Mouse (Mus musculus) hindbrain, embryonic 10.5 days (tissue): ENCODE measurements at regions not wholly inside any gene's neighbourhood (a gene's known extent, or its start where the extent isn't known, plus 50 kb on each side); places are given as distances from the start of the nearest gene placed in this dataset.

ENCODE experiments used
- DNase-seq: peaks from one replicate; pipeline ENCODE4 v3.0.0-alpha.2; 2017; ENCODE audit warnings: low spot score
- H3K27ac ChIP-seq: fragments of 300-500 bp; sonication (generic); 2 replicates; pipeline ENCODE4 v1.5.1; 2016; ENCODE audit warnings: mild to moderate bottlenecking, moderate library complexity
- H3K27me3 ChIP-seq: fragments of 300-500 bp; sonication (generic); 2 replicates; pipeline ENCODE4 v1.6.1; 2016; ENCODE audit warnings: mild to moderate bottlenecking; ENCODE audit not compliant: poor library complexity, insufficient read depth, severe bottlenecking
- H3K36me3 ChIP-seq: fragments of 300-500 bp; sonication (generic); 2 replicates; pipeline ENCODE4 v1.6.1; 2016; ENCODE audit warnings: mild to moderate bottlenecking, moderate library complexity
- H3K4me1 ChIP-seq: fragments of 300-500 bp; sonication (generic); replicated peaks from 2 replicates; pipeline ENCODE4 v1.6.1; 2016; ENCODE audit warnings: mild to moderate bottlenecking
- H3K4me3 ChIP-seq: fragments of 300-500 bp; sonication (generic); 2 replicates; pipeline ENCODE4 v1.5.1; 2016; ENCODE audit warnings: mild to moderate bottlenecking, moderate library complexity
- H3K9me3 ChIP-seq: fragments of 300-500 bp; sonication (generic); 2 replicates; pipeline ENCODE4 v1.6.1; 2016; ENCODE audit warnings: mild to moderate bottlenecking, moderate library complexity
- WGBS: fragments of 180-500 bp; shearing (Covaris S2); methylation state at CpG from one replicate; pipeline ENCODE4 v1.1.7; 2016; 5-methylcytosine and 5-hydroxymethylcytosine counted together

DNA sequence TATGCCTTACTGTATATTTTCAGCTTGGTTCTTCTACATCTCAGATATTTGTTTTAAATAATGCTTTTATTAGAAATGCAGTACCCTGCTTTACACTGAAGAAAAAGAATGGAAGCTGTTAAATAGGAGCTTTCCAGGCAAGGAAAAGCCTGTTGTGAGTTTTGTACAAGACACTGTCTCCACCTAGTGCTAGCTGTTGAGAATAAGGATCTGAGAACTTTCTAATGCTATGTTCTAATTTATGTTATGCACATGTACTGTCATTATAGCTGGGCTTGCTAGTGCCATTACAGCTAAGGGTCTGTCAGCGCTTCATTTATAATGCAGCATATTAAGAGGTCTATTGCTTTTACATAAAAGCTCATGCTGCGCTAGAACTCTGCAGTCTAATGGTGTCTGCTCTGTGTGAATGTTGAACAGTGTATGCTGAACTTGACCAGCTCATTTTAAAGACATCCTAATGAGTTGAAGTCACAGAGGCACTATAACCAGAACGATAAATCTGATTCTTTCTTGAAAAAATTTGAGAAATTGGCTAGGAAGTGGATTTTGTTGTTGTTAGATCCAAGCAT lies 315.4 kb upstream of the Dnajc24 start:
- Histone ChIP-seq H3K36me3 (no peaks in the 10 kb centered on the region), H3K27me3 (no peaks in the 10 kb centered on the region), H3K4me3 (no peak overlapping the region), H3K4me1 (no peaks in the 10 kb centered on the region), H3K9me3 (no peaks in the 10 kb centered on the region), H3K27ac (no peak overlapping the region)
- WGBS = 86% methylated on average over 3 of the region's 3 CpGs
- no peak for DNase-seq

DNA sequence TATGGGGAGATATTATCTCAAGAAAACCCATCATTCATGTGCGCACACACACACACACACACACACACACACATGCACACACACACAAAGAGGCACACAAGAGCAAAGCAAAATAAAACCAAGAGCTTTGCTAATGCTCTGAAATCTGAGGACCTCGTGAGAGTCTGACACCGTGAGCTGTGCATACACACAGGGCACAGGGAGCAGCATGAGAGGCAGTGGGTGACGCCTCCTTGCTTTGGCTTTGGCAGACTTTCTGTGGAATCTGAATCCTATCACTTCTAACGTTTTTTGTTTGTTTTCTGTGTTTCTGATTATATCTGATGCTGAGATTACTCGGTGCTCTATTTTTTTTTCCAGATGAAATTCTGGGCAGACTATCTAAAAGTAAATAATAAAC lies 343.4 kb upstream of the Dnajc24 start:
- 78% methylated on average over 6 of the region's 6 CpGs for whole genome bisulfite sequencing
- Histone ChIP-seq H3K27me3 (no peaks in the 10 kb centered on the region), H3K4me3 (no peak overlapping the region), H3K36me3 (no peaks in the 10 kb centered on the region), H3K9me3 (no peaks in the 10 kb centered on the region), H3K27ac (no peak overlapping the region), H3K4me1 (no peaks in the 10 kb centered on the region)
- no peak for DNase-seq

DNA sequence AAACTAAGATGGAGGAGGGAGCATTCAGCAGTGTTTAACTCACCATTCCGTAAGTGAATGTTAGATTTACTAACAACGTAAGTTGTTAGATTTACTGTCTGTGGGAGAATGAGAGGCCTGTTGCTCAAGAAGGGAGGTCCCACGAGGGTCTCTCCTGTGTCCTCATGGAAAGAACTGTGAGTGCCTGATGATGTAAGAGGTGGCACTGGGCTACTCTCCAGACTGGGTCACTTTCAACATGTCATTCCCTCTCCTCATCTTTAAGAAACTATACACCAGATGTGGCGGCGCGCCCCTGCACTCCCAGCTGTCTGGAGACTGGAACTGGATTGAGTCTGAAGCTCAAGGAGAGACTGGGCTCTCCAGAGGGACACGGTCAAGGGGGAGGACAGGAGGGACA lies 343.9 kb upstream of the Dnajc24 start:
- no peak for DNase-seq
- 89% methylated on average over 7 of the region's 7 CpGs for WGBS

DNA sequence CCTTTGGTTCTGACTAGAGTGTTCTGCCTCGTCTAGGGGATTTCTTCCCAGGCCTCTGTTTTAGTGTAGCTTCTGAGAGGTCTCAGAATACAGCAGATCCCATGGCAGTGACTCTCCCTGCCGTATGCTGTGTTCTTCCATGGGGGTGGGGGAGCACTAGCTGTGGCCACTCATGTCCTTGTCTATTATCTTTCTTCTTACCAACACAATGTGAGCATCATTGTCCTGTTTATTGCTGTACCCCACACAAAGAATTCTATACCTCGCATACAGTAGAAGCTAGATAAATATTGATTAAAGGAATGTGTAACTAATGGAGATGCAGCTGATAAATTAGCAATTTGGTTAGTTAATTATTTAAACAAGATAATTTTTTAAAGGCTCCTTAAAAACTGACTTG lies 337.5 kb upstream of the Mpped2 start:
- DNase-seq = no peak
- no peak overlapping the region for H3K4me3 ChIP-seq
- no peak overlapping the region for H3K27ac ChIP-seq
- 76% methylated on average over 3 of the region's 3 CpGs for WGBS
- H3K36me3 ChIP-seq = no peaks in the 10 kb centered on the region
- no peaks in the 10 kb centered on the region for H3K4me1 ChIP-seq
- H3K9me3 ChIP-seq = no peaks in the 10 kb centered on the region
- H3K27me3 ChIP-seq = 0 out of 2 replicates have a peak, but pooled peaks cover 4% of the 10 kb centered on the region

More for the DNA sequence above, 343.9 kb upstream of the Dnajc24 start:
- H3K27ac ChIP-seq = no peak overlapping the region
- no peak overlapping the region for H3K4me3 ChIP-seq
- no peaks in the 10 kb centered on the region for H3K36me3 ChIP-seq
- H3K9me3 ChIP-seq = no peaks in the 10 kb centered on the region
- no peaks in the 10 kb centered on the region for H3K4me1 ChIP-seq
- no peaks in the 10 kb centered on the region for H3K27me3 ChIP-seq

DNA sequence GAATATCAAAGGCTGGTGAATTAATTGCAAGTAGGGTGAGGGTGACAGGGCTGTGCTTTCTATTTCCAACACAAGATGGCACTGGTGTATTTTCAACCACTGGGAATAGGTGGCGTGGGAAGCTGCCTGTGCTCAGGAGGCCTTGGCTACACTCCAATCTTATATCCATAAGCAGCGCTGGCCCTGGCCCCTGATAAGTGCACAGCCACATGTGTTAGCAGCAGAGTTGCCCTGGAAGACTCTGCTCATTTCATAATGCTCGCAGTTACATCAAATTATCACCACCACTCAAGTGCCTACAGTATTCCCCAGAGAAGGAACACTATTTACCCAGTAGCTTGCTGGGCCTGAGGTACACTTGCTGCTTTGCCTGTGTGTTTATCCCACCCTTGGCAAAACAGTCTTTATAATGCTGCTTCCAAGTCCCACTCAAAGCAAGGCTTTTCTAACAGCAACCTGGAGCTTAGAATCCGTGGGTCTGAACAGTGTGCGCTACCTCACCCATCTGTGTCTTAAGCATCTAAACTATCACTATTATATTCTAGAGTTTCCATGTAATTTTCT lies 337.0 kb upstream of the Mpped2 start:
- H3K27ac ChIP-seq = no peak overlapping the region
- H3K36me3 ChIP-seq = no peaks in the 10 kb centered on the region
- H3K4me3 ChIP-seq = no peak overlapping the region
- H3K27me3 ChIP-seq = 0 out of 2 replicates have a peak, but pooled peaks cover 4% of the 10 kb centered on the region
- no peaks in the 10 kb centered on the region for H3K4me1 ChIP-seq
- H3K9me3 ChIP-seq = no peaks in the 10 kb centered on the region
- DNase-seq = peak; percentile 66
- 54% methylated on average over 5 of the region's 5 CpGs for WGBS

DNA sequence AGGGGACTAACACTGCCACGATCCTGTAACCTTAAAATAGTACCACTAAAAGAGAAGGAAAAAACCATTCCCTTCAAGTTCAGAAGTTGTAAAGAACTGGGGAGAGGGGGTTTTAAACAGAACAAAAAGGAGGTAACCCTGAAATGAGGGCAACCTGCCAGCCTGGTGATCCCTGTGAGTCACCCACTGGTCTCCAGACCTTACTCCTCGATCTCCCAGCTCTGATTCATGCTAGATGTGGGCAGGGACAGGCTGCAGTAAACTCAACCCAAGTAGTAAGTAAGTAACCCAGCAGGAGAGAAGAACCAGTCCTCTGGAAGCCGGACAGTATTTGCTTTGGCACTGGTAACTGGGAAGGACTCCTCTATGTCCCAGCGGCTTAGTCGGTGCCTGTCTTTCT lies 324.4 kb upstream of the Mpped2 start:
- Histone ChIP-seq H3K4me1 (no peaks in the 10 kb centered on the region), H3K36me3 (no peaks in the 10 kb centered on the region), H3K9me3 (no peaks in the 10 kb centered on the region), H3K27ac (no peak overlapping the region), H3K27me3 (no peaks in the 10 kb centered on the region), H3K4me3 (no peak overlapping the region)
- WGBS = 86% methylated on average over 5 of the region's 5 CpGs
- no peak for DNase-seq

DNA sequence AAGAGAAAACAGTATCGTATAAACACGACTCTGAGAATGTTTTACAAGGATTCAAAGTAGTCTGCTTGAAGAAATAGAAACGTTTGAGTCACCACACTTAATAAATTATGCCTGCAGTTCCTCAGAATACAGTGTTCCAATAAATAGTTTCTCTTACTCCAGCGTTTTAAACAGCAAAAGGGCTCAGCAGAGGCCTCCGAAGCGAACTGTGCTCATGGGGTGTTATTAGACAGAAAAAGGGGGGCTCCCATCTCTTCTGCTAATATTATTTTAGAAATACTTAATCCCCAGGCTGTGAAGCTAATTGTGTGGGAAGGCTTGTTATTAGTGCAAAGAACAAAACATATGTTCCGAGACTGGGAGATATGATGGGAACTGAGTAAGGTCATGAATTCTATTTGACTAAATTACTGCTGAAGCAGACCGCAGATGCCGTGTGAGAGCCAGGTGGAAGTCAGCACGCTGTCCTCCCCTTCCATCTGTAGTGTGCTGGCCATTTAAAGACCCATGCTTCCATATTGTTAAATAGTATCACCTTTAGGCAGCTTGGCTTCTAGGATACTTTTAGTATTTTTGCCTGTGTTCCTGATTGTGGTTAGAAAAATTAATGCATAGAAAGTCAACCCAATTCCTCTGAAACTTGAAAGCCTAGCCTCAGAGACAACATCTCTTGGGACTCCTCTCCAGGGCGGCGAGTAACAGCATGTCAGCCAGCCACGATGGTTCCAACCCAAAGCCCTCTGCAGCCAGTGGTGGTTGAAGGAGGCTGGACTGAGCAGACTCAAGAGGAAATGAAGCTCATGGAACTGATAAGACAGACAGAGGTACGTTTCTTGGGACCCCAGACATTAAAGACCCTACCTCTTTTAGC lies 309.4 kb upstream of the Mpped2 start:
- H3K4me3 ChIP-seq = no peak overlapping the region
- no peaks in the 10 kb centered on the region for H3K9me3 ChIP-seq
- WGBS = 87% methylated on average over 14 of the region's 14 CpGs

DNA sequence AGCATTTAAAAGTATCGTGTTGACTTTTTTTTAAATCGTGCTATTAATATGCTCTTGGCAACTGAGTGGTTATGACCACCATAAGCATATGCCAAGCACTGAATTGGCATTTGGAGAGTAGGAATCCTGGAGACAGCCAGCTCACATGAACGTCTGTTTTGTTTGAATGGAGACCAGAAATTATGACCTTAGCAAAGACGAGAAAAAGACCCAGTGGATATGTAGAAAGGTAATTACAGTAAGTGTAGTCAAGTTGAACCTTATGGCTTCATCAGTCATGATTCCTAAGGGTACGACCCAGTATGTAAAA lies 308.8 kb upstream of the Mpped2 start:
- no peak overlapping the region for H3K4me3 ChIP-seq
- no peak overlapping the region for H3K27ac ChIP-seq
- WGBS = 89% methylated on average over 5 of the region's 5 CpGs
- H3K9me3 ChIP-seq = no peaks in the 10 kb centered on the region
- H3K4me1 ChIP-seq = no peaks in the 10 kb centered on the region
- no peaks in the 10 kb centered on the region for H3K36me3 ChIP-seq
- no peaks in the 10 kb centered on the region for H3K27me3 ChIP-seq
- DNase-seq = no peak

More for the DNA sequence above, 309.4 kb upstream of the Mpped2 start:
- Histone ChIP-seq H3K27ac (no peak overlapping the region), H3K36me3 (no peaks in the 10 kb centered on the region), H3K4me1 (no peaks in the 10 kb centered on the region), H3K27me3 (no peaks in the 10 kb centered on the region)
- no peak for DNase-seq

DNA sequence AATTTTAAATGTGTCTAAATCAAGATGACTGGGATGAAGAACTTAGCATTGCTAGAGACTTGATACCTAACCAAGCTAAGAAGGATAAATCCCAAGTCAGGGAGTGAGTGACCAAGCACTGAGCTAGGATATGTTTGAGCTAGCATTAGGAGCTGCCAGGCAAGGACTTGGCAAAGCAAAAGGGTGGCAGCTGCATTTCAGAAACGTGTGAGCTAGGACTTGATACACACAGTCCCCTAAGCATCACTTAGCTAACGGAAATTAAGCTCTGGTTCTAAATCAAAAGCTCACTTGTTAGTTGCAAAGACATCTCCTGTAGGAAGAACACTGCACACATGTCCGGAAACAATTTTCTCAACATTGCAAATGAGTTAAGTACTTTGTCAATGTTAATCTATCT lies 308.2 kb upstream of the Mpped2 start:
- no peak overlapping the region for H3K27ac ChIP-seq
- 86% methylated on average over 3 of the region's 3 CpGs for WGBS
- DNase-seq = no peak
- H3K4me1 ChIP-seq = no peaks in the 10 kb centered on the region
- no peaks in the 10 kb centered on the region for H3K27me3 ChIP-seq
- H3K9me3 ChIP-seq = no peaks in the 10 kb centered on the region
- H3K36me3 ChIP-seq = no peaks in the 10 kb centered on the region
- H3K4me3 ChIP-seq = no peak overlapping the region

DNA sequence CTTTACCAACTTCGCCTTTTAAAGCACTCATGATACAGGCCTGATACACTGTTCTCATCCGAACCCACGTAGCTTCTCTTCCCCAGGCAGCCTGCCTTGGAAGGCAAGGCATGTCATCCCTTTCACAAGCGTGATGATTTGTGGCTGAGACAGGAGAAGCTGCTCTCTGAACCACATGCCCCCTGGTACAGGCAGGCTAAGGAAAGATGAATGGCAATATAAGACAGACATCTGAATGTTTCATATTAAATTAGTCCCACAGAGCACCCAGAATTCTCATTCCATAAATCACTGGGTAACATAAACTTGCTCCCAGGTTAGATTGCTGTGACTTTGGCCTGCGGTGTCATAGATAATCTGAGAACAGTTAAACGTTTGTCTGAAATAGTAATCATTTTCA lies 280.9 kb upstream of the Mpped2 start:
- H3K9me3 ChIP-seq = no peaks in the 10 kb centered on the region

DNA sequence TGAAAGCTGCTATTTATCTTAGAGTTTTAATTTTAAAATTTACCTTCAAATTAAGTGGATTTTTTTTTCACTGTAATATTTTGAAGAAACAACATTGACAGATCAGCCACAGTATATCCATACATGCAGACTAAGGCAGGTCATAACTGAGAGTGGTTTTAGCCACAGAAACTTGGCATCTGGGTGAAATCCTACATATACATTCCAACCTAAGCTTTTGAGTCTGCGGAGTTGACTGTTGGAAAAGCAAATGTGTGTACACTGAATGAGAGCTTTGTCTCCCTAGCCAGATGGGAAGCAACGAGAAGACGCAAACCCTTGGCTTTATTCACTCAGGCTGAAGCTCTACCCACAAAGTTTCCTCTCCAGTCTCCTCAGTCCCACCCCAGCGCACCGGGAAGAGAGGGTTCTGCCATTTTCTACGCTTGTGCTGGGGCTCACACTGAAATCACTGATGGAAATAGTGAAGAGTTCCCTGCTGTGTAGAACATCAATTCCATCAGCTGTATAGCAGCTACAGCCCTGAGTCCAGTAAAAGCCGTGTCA lies 277.5 kb upstream of the Mpped2 start:
- no peak for DNase-seq
- 51% methylated on average over 7 of the region's 7 CpGs for WGBS
- Histone ChIP-seq H3K27ac (no peak overlapping the region), H3K36me3 (no peaks in the 10 kb centered on the region), H3K4me1 (0 out of 2 replicates have a peak, but pooled peaks cover 4% of the 10 kb centered on the region), H3K27me3 (no peaks in the 10 kb centered on the region), H3K9me3 (no peaks in the 10 kb centered on the region), H3K4me3 (no peak overlapping the region)

More for the DNA sequence above, 280.9 kb upstream of the Mpped2 start:
- H3K4me1 ChIP-seq = no peaks in the 10 kb centered on the region
- no peak for DNase-seq
- H3K27me3 ChIP-seq = no peaks in the 10 kb centered on the region
- no peaks in the 10 kb centered on the region for H3K36me3 ChIP-seq
- WGBS = 80% methylated on average over 6 of the region's 6 CpGs
- no peak overlapping the region for H3K4me3 ChIP-seq
- no peak overlapping the region for H3K27ac ChIP-seq

DNA sequence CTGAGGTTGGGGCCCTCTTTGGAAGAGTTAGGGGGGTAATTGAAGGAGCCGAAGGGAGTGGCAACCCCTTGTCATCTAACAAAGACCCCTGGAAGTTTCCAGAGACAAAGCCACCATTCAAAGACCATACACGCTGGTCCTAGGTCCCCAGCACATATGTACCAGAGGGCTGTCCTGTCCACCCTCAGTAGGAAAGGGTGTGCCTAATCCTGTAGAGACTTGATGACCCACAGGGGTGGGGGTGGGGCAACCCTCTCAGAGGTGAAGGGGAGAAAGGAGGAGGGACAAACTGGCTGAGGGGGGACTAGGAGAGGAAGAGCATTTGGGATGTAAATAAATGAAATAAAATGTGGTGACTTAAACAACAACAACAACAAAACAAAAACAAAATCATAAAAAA lies 274.9 kb upstream of the Mpped2 start:
- no peak for DNase-seq
- H3K36me3 ChIP-seq = no peaks in the 10 kb centered on the region
- WGBS = 53% methylated on average over 2 of the region's 2 CpGs

DNA sequence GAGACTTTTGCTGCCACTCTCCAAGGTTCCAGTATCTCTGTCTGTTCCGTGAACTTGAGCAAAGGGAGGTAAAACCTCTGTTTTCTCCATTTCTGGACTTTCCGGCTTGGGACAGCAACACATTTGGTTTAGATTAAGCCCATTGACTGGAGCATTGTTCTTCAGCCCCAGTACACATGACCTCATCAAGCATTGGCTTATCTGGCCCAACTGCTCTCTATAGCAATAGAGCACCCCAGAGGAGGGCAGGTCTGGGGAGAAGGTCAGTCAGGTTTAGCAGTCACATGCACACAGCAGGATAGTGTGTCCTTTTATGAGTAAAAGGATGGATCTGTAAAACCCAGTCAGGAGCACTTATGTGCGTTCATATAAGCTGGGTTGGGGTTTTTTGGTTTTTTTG lies 268.1 kb upstream of the Mpped2 start:
- DNase-seq = peak; percentile 24
- Histone ChIP-seq H3K4me3 (no peak overlapping the region), H3K9me3 (no peaks in the 10 kb centered on the region), H3K27ac (no peak overlapping the region), H3K4me1 (0 out of 2 replicates have a peak, but pooled peaks cover 12% of the 10 kb centered on the region), H3K36me3 (no peaks in the 10 kb centered on the region), H3K27me3 (peaks cover 7% of the 10 kb centered on the region)
- WGBS = 51% methylated on average over 3 of the region's 3 CpGs

More for the DNA sequence above, 274.9 kb upstream of the Mpped2 start:
- H3K9me3 ChIP-seq = no peaks in the 10 kb centered on the region
- H3K4me3 ChIP-seq = no peak overlapping the region
- H3K27ac ChIP-seq = no peak overlapping the region
- H3K27me3 ChIP-seq = no peaks in the 10 kb centered on the region
- H3K4me1 ChIP-seq = 0 out of 2 replicates have a peak, but pooled peaks cover 4% of the 10 kb centered on the region
